Mouse (Mus musculus) intestine, embryonic 16.5 days (tissue): Measurements from ENCODE around the gene Tmsb15a. TPM values are rescaled to one million over a fixed set of nuclear protein-coding genes. Genes with fewer than 3 reads are reported as not detected.

ENCODE experiments used
- ATAC-seq: fragments of 200-750 bp; cut with Nextera tagmentation; 2 replicates; pipeline ENCODE4 v1.8.0; 2017; ENCODE audit warnings: moderate TSS enrichment, moderate library complexity
- H3K27ac ChIP-seq: fragments of 300-500 bp; sonication (generic); 2 replicates; pipeline ENCODE4 v1.5.1; 2014; ENCODE audit warnings: mild to moderate bottlenecking, low read length
- H3K27me3 ChIP-seq: fragments of 300-500 bp; sonication (generic); replicated peaks from 2 replicates; pipeline ENCODE4 v1.6.1; 2014; ENCODE audit warnings: low read length, control low read depth, mixed read lengths; ENCODE audit not compliant: control insufficient read depth, insufficient read depth
- H3K36me3 ChIP-seq: fragments of 300-500 bp; sonication (generic); 2 replicates; pipeline ENCODE4 v1.6.1; 2014; ENCODE audit warnings: low read length, control low read depth; ENCODE audit not compliant: control insufficient read depth, insufficient read depth
- H3K4me1 ChIP-seq: fragments of 300-500 bp; sonication (generic); 2 replicates; pipeline ENCODE4 v1.6.1; 2014; ENCODE audit warnings: low read length, control low read depth, mixed read lengths; ENCODE audit not compliant: control insufficient read depth, insufficient read depth
- H3K4me2 ChIP-seq: fragments of 300-500 bp; sonication (generic); 2 replicates; pipeline ENCODE4 v1.6.1; 2014; ENCODE audit warnings: low read depth, low read length, control low read depth
- H3K4me3 ChIP-seq: fragments of 300-500 bp; sonication (generic); 2 replicates; pipeline ENCODE4 v1.5.1; 2014; ENCODE audit warnings: mild to moderate bottlenecking, low read length
- H3K9ac ChIP-seq: fragments of 300-500 bp; sonication (generic); 2 replicates; pipeline ENCODE4 v1.6.1; 2014; ENCODE audit warnings: low read depth, low read length
- H3K9me3 ChIP-seq: fragments of 300-500 bp; sonication (generic); 2 replicates; pipeline ENCODE4 v1.6.1; 2016; ENCODE audit warnings: low read length, control low read depth; ENCODE audit not compliant: control insufficient read depth
- WGBS: fragments of 180-500 bp; shearing (Covaris S2); extraction: QIAGEN DNeasy Blood & Tissue Kit; methylation state at CpG from one replicate; pipeline ENCODE4 v1.1.7; 2014; 5-methylcytosine and 5-hydroxymethylcytosine counted together
- microRNA-seq: library from miRNA; unstranded; fragments of <30 nt; microRNA quantifications from one replicate; pipeline ENCODE4, GENCODE M21; 2016
- polyA plus RNA-seq: library from polyadenylated mRNA; unstranded; fragments of >200 nt; fragmentation: Nextera tagmentation; extraction: Ambion mirVana; gene quantifications from 2 replicates; pipeline ENCODE4 v1.2.1, GENCODE M21; 2015

The Tmsb15a gene
- polyA plus RNA-seq, 1 experiment from 2014 or later = not detected

DNA sequence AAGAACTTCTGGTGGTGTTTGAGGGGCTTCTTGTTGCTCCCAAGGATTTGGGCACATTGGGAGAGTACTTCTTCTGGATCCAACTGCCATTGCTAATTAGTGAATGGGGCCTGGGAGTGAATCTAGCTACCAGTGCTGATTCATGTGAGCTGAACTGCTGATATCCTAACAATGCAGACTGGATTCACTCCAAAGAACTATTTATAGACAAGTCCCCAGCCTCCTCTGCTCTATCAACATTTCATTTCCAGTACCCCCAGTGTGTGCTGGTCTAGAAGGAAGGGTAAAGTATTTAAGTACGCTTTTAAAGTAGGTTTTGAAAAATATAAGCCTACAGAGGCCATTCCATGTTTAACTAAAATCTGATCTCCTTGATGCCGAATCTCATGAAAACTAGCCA lies 12.2 kb downstream of the Tmsb15a start:
- WGBS = 84% methylated on average over 2 of the region's 2 CpGs
- Histone ChIP-seq H3K27ac (no peak overlapping the region), H3K9me3 (no peaks in the 10 kb centered on the region), H3K4me2 (no peak overlapping the region), H3K4me1 (no peaks in the 10 kb centered on the region), H3K4me3 (no peak overlapping the region), H3K27me3 (no peaks in the 10 kb centered on the region), H3K9ac (no peak overlapping the region), H3K36me3 (no peaks in the 10 kb centered on the region)
- ATAC-seq = no peak

DNA sequence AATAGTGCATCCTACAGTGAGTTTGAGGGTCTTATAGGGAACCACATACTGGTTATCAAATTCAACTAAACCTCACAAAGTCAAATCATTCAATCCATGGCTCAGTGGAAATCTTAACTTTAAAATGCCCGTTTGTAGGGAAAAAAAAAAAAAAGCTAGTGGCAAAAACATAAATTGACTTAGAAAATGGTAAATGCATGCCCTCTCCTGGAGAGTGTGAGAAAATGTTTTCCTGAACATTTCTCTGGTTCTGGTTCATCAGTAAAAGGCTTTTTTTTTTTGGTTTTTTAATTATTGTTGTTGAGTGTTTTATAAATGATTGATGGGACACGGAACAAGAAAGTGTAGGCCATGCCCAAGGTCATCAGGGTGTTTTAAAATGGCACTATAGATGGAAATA lies 20.7 kb downstream of the Tmsb15a start:
- Histone ChIP-seq H3K9ac (no peak overlapping the region), H3K9me3 (no peaks in the 10 kb centered on the region), H3K4me1 (no peaks in the 10 kb centered on the region), H3K4me2 (no peak overlapping the region), H3K27me3 (no peaks in the 10 kb centered on the region), H3K36me3 (no peaks in the 10 kb centered on the region), H3K4me3 (no peak overlapping the region), H3K27ac (no peak overlapping the region)
- WGBS = 45% methylated on average over 2 of the region's 2 CpGs
- ATAC-seq = no peak

DNA sequence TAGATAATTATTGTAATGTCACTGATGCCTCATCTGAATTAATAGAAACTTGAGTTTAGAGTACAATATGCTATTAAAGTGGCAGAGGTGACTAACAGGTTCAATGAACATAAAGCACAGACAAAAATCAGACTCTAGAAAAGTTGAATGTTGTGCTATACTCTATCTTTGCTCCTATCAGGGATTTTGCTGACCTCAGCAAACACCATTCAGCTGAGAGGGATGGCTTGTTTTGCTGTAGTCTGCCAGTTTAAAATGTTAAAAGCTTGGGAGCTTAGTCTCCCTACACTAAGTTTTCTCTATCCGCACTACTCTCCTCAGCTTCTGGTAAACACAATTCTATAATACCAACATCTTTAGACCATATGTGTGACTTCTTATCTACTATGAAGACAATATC lies 21.9 kb downstream of the Tmsb15a start:
- Histone ChIP-seq H3K4me2 (no peak overlapping the region), H3K9ac (no peak overlapping the region), H3K27me3 (no peaks in the 10 kb centered on the region), H3K27ac (no peak overlapping the region), H3K9me3 (no peaks in the 10 kb centered on the region), H3K4me1 (no peaks in the 10 kb centered on the region), H3K4me3 (no peak overlapping the region), H3K36me3 (no peaks in the 10 kb centered on the region)
- WGBS = 83% methylated on average over 1 of the region's 1 CpGs
- ATAC-seq = no peak

DNA sequence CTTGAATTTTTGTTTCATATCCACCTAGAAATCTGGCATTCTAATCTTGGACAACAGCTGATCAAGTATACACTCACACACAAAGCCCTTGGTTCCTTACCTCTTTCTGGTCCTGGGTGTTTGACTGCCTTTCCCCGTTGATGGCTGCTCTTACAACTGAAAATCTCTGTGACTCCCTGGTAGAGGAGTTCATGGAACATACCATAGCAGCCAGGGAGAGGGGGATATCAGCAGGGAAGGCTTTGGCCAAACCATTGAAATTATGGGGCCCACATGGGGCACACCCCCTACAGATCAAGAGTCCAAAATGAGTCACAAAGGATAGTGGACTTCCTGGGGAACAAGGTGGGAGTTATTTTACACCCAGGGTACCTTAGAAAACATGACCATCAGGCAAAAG lies 31.4 kb downstream of the Tmsb15a start, which contains the start of gene Tcp11x2:
Gene Tcp11x2 (minus strand): TSS at position 158 of the 400 bp plus-strand sequence.
- ATAC-seq = no peak

DNA sequence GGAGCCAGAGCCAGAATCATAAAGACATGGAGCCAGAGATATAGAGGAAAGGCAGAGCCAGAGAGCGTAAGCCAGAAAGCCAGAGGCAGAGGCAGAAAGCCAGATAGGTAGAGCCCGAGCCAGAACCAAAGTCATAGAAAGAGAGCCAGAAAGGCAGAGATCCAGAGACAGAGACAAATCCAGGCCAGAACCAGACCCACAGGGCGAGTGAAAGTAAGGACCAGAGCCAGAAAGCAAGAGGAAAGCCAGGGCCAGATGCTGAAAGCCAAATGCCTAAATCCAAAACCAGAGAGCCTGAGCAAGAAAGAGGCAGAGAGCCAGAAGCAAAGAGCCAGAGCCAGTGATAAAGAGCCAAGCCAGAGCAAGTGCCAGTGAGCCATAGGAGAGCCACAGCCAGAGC lies 37.3 kb downstream of the Tmsb15a start:
- ATAC-seq = no peak
- Histone ChIP-seq H3K36me3 (no peaks in the 10 kb centered on the region), H3K27me3 (no peaks in the 10 kb centered on the region), H3K4me1 (no peaks in the 10 kb centered on the region), H3K4me2 (no peak overlapping the region), H3K9me3 (no peaks in the 10 kb centered on the region), H3K27ac (no peak overlapping the region), H3K4me3 (no peak overlapping the region), H3K9ac (no peak overlapping the region)
- 71% methylated on average over 3 of the region's 3 CpGs for WGBS

More for the DNA sequence above, 31.4 kb downstream of the Tmsb15a start, which contains the start of gene Tcp11x2:
- Histone ChIP-seq H3K9ac (no peak within 1 kb of the TSS), H3K27ac (no peak within 1 kb of the TSS), H3K4me2 (no peak within 1 kb of the TSS), H3K9me3 (no peaks in the 10 kb centered on the region), H3K4me1 (no peaks in the 10 kb centered on the region), H3K4me3 (no peak within 1 kb of the TSS), H3K27me3 (no peaks in the 10 kb centered on the region), H3K36me3 (no peaks in the 10 kb centered on the region)
- WGBS = 71% methylated on average over 1 of the region's 1 CpGs

DNA sequence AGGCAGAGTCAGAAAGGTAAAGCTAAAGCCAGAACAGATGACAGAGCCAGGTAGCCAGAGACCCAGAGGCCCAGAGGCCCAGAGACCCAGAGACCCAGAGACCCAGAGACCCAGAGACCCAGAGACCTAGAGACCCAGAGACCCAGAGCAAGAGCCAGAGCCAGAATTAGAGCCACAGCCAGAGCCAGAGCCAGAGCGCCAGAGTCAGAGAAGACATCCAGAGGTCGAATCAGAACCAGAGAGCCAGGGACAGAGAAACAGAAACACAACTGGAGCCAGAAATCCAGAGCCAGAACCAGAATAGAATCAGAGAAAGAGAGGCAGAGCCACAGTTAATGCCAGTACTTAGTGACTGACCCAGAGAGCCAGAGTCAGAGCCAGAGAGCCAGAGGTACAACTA lies 43.2 kb downstream of the Tmsb15a start:
- 73% methylated on average over 2 of the region's 2 CpGs for WGBS

More for the DNA sequence above, 43.2 kb downstream of the Tmsb15a start:
- H3K9me3 ChIP-seq = no peaks in the 10 kb centered on the region
- H3K36me3 ChIP-seq = no peaks in the 10 kb centered on the region
- H3K9ac ChIP-seq = no peak overlapping the region
- H3K4me1 ChIP-seq = no peaks in the 10 kb centered on the region
- no peak for ATAC-seq
- no peak overlapping the region for H3K4me3 ChIP-seq
- no peak overlapping the region for H3K27ac ChIP-seq
- H3K27me3 ChIP-seq = no peaks in the 10 kb centered on the region; the same call in 1 of the 2 replicates
- H3K4me2 ChIP-seq = no peak overlapping the region

Small RNA genes lying within 50 kb of the gene (microRNA-seq; reads per million reads assigned to microRNA genes)
- gene Mir7646 = not detected

Other genes with a start within 250 kb of the Tmsb15a start
- not detected in 2 replicates for gene AV320801, start 230.7 kb downstream of the Tmsb15a start, polyA plus RNA-seq
- gene Nxf7, start 126.5 kb downstream of the Tmsb15a start, polyA plus RNA-seq = 0.43 TPM in 1 of 2 replicates, not detected in the other
- gene Prame, start 97.6 kb downstream of the Tmsb15a start, polyA plus RNA-seq = not detected in 2 replicates
- not detected in 2 replicates for gene Tcp11x2, start 31.5 kb downstream of the Tmsb15a start, polyA plus RNA-seq
- gene Armcx5, start 17.5 kb upstream of the Tmsb15a start, polyA plus RNA-seq = 5.6 and 6.1 TPM in 2 replicates
- gene Gprasp1, start 17.5 kb upstream of the Tmsb15a start, polyA plus RNA-seq = 20.9 TPM in 2 replicates
- 21.9 and 24.8 TPM in 2 replicates for gene Bhlhb9, start 72.3 kb upstream of the Tmsb15a start, polyA plus RNA-seq
- gene Gprasp2, start 113.8 kb upstream of the Tmsb15a start, polyA plus RNA-seq = 11.7 and 12.6 TPM in 2 replicates